Mouse (Mus musculus): ENCODE results near the gene Agap2. TPM values are rescaled to one million over a fixed set of nuclear protein-coding genes. Genes with fewer than 3 reads are reported as not detected.
A peak's percentile ranks its signal among the peaks of the same experiment; 100 is the strongest.
"Not testable (repeated sequence)": the region's sequence is repeated elsewhere in the genome, so short reads cannot be mapped to it uniquely, and the experiment has no call there.

The Agap2 gene
- polyA plus RNA-seq, 1 experiment from 2014 or later = 0.03 TPM

- peak within 1 kb of the TSS; percentile 78 for H3K4me3 ChIP-seq
- H3K9me3 ChIP-seq (replicated peaks) = no peaks in the 10 kb centered on the region
- H3K27ac ChIP-seq (ENCODE audit: poor library complexity, severe bottlenecking) = no peak within 1 kb of the TSS
- peak within 1 kb of the TSS; percentile 97 for H3K4me2 ChIP-seq
- peak within 1 kb of the TSS; percentile 79 for H3K9ac ChIP-seq
- ATAC-seq (ENCODE audit: insufficient number of reproducible peaks, low FRiP score) = 0 out of 2 replicates have a peak, but pooled peaks have one; percentile 12
- H3K4me1 ChIP-seq (replicated peaks) = peaks cover 26% of the 10 kb centered on the region
- H3K36me3 ChIP-seq = peaks cover 12% of the 10 kb centered on the region
- WGBS = under 1% methylated on average over 51 of the region's 72 CpGs
- peaks cover 58% of the 10 kb centered on the region for H3K27me3 ChIP-seq (replicated peaks)
These were observed 14.8 kb upstream of the Agap2 start, which contains the start of gene March9 for GRCm38 (mm10) chr10:127059968-127060916. Gene March9, minus strand, starts transcription at chr10:127060184.

DNA sequence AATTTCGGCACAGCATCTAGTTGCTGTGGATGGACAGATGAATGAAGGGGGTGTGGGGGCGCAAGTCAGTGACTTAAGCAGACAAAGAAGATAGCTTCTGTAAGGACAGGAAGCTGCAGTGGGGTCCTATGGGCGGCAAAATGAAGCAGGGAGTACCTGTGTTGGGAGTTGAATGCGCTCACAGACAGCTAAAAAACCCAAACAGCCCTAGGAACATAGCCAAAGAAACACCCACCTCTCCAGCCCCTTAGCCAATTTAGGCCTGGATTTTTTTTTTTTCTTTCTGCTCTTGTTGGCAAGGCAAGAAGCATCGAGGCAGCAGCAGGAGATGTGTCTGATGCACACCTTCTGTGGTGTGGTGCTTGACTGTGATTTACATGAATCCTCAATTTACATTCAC, 14.0 kb upstream of the Agap2 start:
- no peak for ATAC-seq (ENCODE audit: insufficient number of reproducible peaks, low FRiP score)
- Histone ChIP-seq H3K4me3 (0 out of 2 replicates have a peak overlapping the region, but pooled peaks have one; percentile 78), H3K4me2 (no peak overlapping the region), H3K36me3 (peaks cover 21% of the 10 kb centered on the region), H3K27me3 (replicated peaks) (peaks cover 49% of the 10 kb centered on the region), H3K9me3 (replicated peaks) (no peaks in the 10 kb centered on the region), H3K9ac (no peak overlapping the region), H3K4me1 (replicated peaks) (peaks cover 33% of the 10 kb centered on the region), H3K27ac (ENCODE audit: poor library complexity, severe bottlenecking) (no peak overlapping the region)
- 47% methylated on average over 5 of the region's 5 CpGs for WGBS

GRCm38 (mm10) chr10:127061513-127061912, 13.6 kb upstream of the Agap2 start:
- ATAC-seq (ENCODE audit: insufficient number of reproducible peaks, low FRiP score) = no peak

GRCm38 (mm10) chr10:127062101-127062500, 13.0 kb upstream of the Agap2 start:
- WGBS = 72% methylated on average over 4 of the region's 4 CpGs
- H3K27me3 ChIP-seq (replicated peaks) = peaks cover 41% of the 10 kb centered on the region
- H3K4me2 ChIP-seq; H3K27ac ChIP-seq (ENCODE audit: poor library complexity, severe bottlenecking); H3K9ac ChIP-seq; ATAC-seq (ENCODE audit: insufficient number of reproducible peaks, low FRiP score); H3K9me3 ChIP-seq (replicated peaks); H3K4me3 ChIP-seq: not testable (repeated sequence)
- peaks cover 28% of the 10 kb centered on the region for H3K36me3 ChIP-seq
- peaks cover 33% of the 10 kb centered on the region for H3K4me1 ChIP-seq (replicated peaks)

More at GRCm38 (mm10) chr10:127061513-127061912, 13.6 kb upstream of the Agap2 start:
- Histone ChIP-seq H3K4me3 (no peak overlapping the region), H3K4me1 (replicated peaks) (peaks cover 33% of the 10 kb centered on the region), H3K9me3 (replicated peaks) (no peaks in the 10 kb centered on the region), H3K9ac (no peak overlapping the region), H3K27ac (ENCODE audit: poor library complexity, severe bottlenecking) (no peak overlapping the region), H3K4me2 (no peak overlapping the region), H3K36me3 (peaks cover 24% of the 10 kb centered on the region), H3K27me3 (replicated peaks) (peaks cover 45% of the 10 kb centered on the region)
- WGBS = 68% methylated on average over 2 of the region's 2 CpGs

DNA sequence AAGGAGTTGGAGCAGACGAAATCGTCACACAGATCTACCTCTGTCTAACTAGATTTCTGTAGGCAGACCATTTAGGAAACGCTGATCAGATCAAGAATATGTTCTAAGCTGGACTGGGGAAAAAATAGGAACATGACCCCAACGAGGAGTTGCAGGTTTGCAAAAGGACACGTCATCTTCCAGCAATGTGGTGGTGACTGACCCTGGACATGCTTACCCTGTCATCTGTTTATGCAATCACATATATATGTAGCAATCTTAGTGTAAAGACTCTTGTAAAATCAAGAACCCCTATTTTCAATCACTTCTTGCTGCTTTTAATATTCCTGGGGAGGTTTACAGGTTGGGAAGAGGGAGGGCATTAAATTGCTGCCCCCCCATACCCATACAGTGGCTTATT, 12.6 kb upstream of the Agap2 start:
- H3K27me3 ChIP-seq (replicated peaks) = peaks cover 37% of the 10 kb centered on the region
- H3K4me1 ChIP-seq (replicated peaks) = peaks cover 33% of the 10 kb centered on the region
- WGBS = 65% methylated on average over 5 of the region's 5 CpGs
- no peak overlapping the region for H3K4me3 ChIP-seq
- no peak overlapping the region for H3K27ac ChIP-seq (ENCODE audit: poor library complexity, severe bottlenecking)
- H3K9me3 ChIP-seq (replicated peaks) = no peaks in the 10 kb centered on the region
- no peak overlapping the region for H3K9ac ChIP-seq
- peaks cover 30% of the 10 kb centered on the region for H3K36me3 ChIP-seq
- no peak for ATAC-seq (ENCODE audit: insufficient number of reproducible peaks, low FRiP score)
- no peak overlapping the region for H3K4me2 ChIP-seq

DNA sequence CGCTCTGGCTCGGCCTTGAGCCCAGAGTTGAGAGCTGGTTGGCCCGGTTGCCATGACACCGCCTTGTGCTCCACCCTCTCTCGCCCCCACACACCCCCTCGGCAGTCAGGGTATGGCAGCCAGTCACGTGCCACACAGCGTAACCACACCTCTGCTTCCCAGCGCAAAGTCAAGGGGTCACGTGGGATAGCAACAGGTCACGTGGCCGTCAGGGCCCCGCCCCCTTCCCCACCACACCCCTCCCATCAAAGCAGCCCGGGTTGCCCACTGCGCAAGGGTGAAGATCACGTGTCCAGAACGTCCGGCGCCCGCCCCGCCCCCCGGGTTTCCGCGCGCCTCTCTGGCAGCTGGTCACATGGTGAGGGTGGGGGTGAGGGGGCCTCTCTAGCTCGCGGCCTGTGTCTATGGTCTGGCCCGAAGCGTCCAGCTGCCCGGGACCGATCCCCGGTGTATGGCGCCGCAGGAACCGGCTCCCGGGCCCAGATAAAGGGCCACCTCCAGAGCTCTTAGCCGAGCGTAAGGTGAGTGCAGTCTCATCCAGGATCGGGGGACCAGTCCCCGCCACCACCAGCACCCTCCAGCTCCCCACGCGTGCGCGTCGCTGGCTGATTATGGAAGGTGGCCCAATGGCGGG, 11.7 kb upstream of the Agap2 start, which contains the start of gene Cdk4:
Cdk4 (plus strand) TSS at position 296 of the 634 bp plus-strand sequence.
- Histone ChIP-seq H3K4me2 (peak within 1 kb of the TSS; percentile 78), H3K4me3 (peak within 1 kb of the TSS; percentile 70), H3K4me1 (replicated peaks) (peaks cover 35% of the 10 kb centered on the region), H3K36me3 (peaks cover 38% of the 10 kb centered on the region), H3K9me3 (replicated peaks) (no peaks in the 10 kb centered on the region), H3K9ac (peak within 1 kb of the TSS; percentile 91), H3K27ac (ENCODE audit: poor library complexity, severe bottlenecking) (peak within 1 kb of the TSS; percentile 78), H3K27me3 (replicated peaks) (peaks cover 33% of the 10 kb centered on the region)
- under 1% methylated on average over 45 of the region's 46 CpGs for whole genome bisulfite sequencing
- ATAC-seq (ENCODE audit: insufficient number of reproducible peaks, low FRiP score) = peak; percentile 95

DNA sequence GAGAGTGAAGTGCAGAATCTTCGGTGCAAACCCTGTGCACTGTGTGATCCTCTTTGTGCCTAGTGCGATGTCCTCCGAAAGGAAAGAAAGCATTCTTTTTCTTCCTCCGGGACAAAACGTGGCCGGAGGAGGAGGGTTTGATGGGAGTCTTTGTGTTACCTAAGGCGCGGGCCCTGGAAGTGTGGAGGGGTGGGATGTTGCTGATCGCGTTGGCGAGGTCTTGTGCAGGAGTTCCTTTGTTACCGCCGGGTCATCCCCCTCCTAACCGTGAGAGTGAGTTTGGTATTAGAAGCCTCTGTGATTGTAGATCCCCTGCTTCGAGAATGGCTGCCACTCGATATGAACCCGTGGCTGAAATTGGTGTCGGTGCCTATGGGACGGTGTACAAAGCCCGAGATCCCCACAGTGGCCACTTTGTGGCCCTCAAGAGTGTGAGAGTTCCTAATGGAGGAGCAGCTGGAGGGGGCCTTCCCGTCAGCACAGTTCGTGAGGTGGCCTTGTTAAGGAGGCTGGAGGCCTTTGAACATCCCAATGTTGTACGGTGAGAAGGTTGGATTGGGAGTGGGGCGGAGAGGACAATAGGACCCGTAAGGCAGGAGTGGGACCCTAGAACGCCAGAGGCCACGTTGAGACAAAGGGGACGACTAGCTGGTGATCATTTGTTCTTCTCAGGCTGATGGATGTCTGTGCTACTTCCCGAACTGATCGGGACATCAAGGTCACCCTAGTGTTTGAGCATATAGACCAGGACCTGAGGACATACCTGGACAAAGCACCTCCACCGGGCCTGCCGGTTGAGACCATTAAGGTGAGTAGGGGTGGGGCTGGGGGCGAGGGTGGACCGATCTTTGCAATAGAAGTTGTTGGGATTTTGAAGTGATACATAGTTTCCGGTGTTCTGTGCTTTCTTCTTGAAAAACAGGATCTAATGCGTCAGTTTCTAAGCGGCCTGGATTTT, 10.9 kb upstream of the Agap2 start:
- WGBS = 13% methylated on average over 37 of the region's 37 CpGs

DNA sequence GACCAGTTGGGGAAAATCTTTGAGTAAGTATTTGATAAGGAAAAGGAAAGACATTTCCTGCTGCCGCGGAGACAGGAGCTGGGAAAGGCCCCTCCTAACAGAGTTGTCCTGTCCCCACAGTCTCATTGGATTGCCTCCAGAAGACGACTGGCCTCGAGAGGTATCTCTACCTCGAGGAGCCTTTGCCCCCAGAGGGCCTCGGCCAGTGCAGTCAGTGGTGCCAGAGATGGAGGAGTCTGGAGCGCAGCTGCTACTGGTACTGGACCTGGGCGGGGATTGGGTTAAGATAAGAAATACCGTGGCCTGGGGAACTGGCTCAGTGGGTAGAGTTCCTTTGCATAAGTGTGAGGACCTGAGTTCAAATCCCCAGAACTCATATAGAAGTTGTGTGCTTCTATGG, 9.1 kb upstream of the Agap2 start:
- WGBS = 57% methylated on average over 9 of the region's 9 CpGs
- H3K4me3 ChIP-seq = no peak overlapping the region

More for the DNA sequence above, 10.9 kb upstream of the Agap2 start:
- peaks cover 43% of the 10 kb centered on the region for H3K36me3 ChIP-seq
- peaks cover 37% of the 10 kb centered on the region for H3K4me1 ChIP-seq (replicated peaks)
- ATAC-seq (ENCODE audit: insufficient number of reproducible peaks, low FRiP score) = no peak
- peak overlapping the region; percentile 78 for H3K27ac ChIP-seq (ENCODE audit: poor library complexity, severe bottlenecking)
- H3K4me2 ChIP-seq = peak overlapping the region; percentile 78
- peaks cover 25% of the 10 kb centered on the region for H3K27me3 ChIP-seq (replicated peaks)
- peak overlapping the region; percentile 70 for H3K4me3 ChIP-seq
- H3K9ac ChIP-seq = peak overlapping the region; percentile 91
- no peaks in the 10 kb centered on the region for H3K9me3 ChIP-seq (replicated peaks)

GRCm38 (mm10) chr10:127066519-127067018, 8.5 kb upstream of the Agap2 start:
- no peak overlapping the region for H3K9ac ChIP-seq
- 88% methylated on average over 14 of the region's 14 CpGs for WGBS
- ATAC-seq (ENCODE audit: insufficient number of reproducible peaks, low FRiP score) = no peak
- no peak overlapping the region for H3K4me2 ChIP-seq
- H3K27ac ChIP-seq (ENCODE audit: poor library complexity, severe bottlenecking) = no peak overlapping the region
- peaks cover 43% of the 10 kb centered on the region for H3K36me3 ChIP-seq
- H3K4me1 ChIP-seq (replicated peaks) = peaks cover 33% of the 10 kb centered on the region
- H3K27me3 ChIP-seq (replicated peaks) = peaks cover 3% of the 10 kb centered on the region
- no peaks in the 10 kb centered on the region for H3K9me3 ChIP-seq (replicated peaks)
- H3K4me3 ChIP-seq = no peak overlapping the region

More for the DNA sequence above, 9.1 kb upstream of the Agap2 start:
- H3K9me3 ChIP-seq (replicated peaks) = no peaks in the 10 kb centered on the region
- H3K9ac ChIP-seq = no peak overlapping the region
- peak overlapping the region; percentile 28 for H3K4me2 ChIP-seq
- peaks cover 9% of the 10 kb centered on the region for H3K27me3 ChIP-seq (replicated peaks)
- no peak overlapping the region for H3K27ac ChIP-seq (ENCODE audit: poor library complexity, severe bottlenecking)
- H3K36me3 ChIP-seq = peaks cover 43% of the 10 kb centered on the region
- H3K4me1 ChIP-seq (replicated peaks) = peaks cover 29% of the 10 kb centered on the region
- no peak for ATAC-seq (ENCODE audit: insufficient number of reproducible peaks, low FRiP score)

- no peak overlapping the region for H3K27ac ChIP-seq (ENCODE audit: poor library complexity, severe bottlenecking)
- WGBS = 79% methylated on average over 9 of the region's 9 CpGs
- H3K4me3 ChIP-seq = peak overlapping the region; percentile 86
- no peak for ATAC-seq (ENCODE audit: insufficient number of reproducible peaks, low FRiP score)
- peak overlapping the region; percentile 90 for H3K9ac ChIP-seq
- no peaks in the 10 kb centered on the region for H3K9me3 ChIP-seq (replicated peaks)
- peak overlapping the region; percentile 75 for H3K4me2 ChIP-seq
- H3K4me1 ChIP-seq (replicated peaks) = peaks cover 33% of the 10 kb centered on the region
- no peaks in the 10 kb centered on the region for H3K27me3 ChIP-seq (replicated peaks)
- peaks cover 43% of the 10 kb centered on the region for H3K36me3 ChIP-seq
These were observed 6.6 kb upstream of the Agap2 start for GRCm38 (mm10) chr10:127068360-127069038.
